Mouse (Mus musculus) testis, adult 2 months (tissue): Measurements from ENCODE around the gene Borcs5.

Experiments
- CTCF ChIP-seq: fragments of 200-500 bp; IDR thresholded peaks from 2 replicates; pipeline ENCODE4 v1.5.1; 2012; ENCODE audit warnings: low read depth, mild to moderate bottlenecking, inconsistent platforms, low read length, moderate library complexity; ENCODE audit not compliant: control insufficient read depth, insufficient read depth, insufficient replicate concordance
- POLR2A ChIP-seq: fragments of 200-500 bp; IDR thresholded peaks from 2 replicates; pipeline ENCODE4 v1.6.1; 2012; ENCODE audit warnings: low read depth, mild to moderate bottlenecking, inconsistent platforms, low read length, moderate library complexity; ENCODE audit not compliant: control insufficient read depth

DNA sequence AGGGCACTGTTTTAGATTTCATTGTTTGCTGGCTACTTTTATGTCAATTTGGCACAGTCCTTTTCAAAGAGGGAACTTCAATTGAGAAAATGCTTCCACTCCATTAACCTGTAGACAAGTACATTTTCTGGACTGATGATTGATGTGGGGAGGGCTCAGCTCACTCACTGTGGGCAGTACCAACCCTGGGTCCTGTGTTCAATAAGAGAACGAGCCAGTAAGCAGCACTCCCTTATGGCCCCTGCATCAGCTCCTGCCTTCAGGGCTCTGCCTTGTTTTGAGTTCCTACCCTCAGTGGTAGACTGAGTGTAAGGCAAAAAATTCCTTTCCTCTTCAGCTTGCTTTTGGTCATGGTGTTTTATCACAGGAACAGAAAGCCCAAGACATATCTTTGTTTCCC, 74.6 kb downstream of the Borcs5 start:
- TF ChIP-seq CTCF (no peak), POLR2A (no peak)
